Mouse (Mus musculus): ENCODE results near the gene Etl4. TPM values are rescaled to one million over a fixed set of nuclear protein-coding genes. Genes with fewer than 3 reads are reported as not detected.
"Not testable (repeated sequence)": the region's sequence is repeated elsewhere in the genome, so short reads cannot be mapped to it uniquely, and the experiment has no call there.

The Etl4 gene
- polyA plus RNA-seq, 1 experiment, result 154 TPM

DNA sequence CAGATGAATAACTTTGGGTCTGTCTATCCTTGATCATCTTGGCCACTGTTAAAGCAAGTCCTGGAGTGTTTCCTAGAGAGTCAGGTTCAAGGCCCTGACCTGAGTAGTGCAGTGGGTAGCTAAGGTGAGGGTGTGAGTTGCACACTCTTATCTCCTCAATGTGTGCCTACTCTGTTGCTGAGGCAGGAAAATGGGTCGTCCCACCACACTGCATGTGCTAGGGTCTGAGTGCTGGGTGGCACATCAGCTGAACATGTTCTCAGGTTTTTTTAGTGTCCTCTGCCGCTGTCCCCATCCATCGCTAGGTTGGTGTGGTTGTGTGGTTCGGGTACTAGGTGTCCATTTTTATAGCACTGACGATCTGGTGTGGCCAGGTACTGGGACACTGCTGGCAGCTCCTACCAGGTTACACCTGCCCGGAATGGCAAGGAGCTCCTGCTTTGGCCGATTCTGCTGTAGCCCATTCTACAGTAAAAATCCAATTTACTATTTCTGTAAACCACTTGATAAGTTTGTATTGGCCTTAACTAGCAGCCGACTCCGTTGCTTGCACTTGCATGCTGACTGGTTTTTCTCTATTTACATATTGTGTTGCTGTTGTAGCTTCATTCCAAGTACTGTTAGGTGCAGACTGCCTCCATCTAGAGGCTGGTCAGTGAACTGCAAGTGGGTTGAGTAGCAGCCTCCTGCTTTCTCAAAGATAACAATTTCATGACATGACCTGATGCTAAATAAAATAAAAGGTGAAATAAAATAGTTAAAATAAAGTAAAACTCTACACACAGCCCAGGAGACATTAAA, 763.4 kb downstream of the Etl4 start:
- H3K36me3 ChIP-seq (ENCODE audit: control insufficient read depth, insufficient read depth, low read length, poor library complexity, severe bottlenecking), result peaks cover 8% of the 10 kb centered on the region; the same call in 1 of the 2 replicates
- H3K4me3 ChIP-seq (ENCODE audit: low read depth, low read length), result peak overlapping the region; percentile 60
- no peaks in the 10 kb centered on the region for H3K9me3 ChIP-seq (replicated peaks; ENCODE audit: control insufficient read depth, insufficient read depth, low read length, poor library complexity, severe bottlenecking)
- TF ChIP-seq EP300 (IDR thresholded peaks at IDR 0.05; ENCODE audit: insufficient read depth, low read depth, low read length), result no peak
- peak; percentile 37 for TF ChIP-seq CTCF (IDR thresholded peaks at IDR 0.05; ENCODE audit: low read depth, low read length)
- no peak for TF ChIP-seq POLR2A (IDR thresholded peaks at IDR 0.05; ENCODE audit: insufficient read depth, low read length)
- no peaks in the 10 kb centered on the region for H3K4me1 ChIP-seq (ENCODE audit: control insufficient read depth, insufficient read depth, low read length)
- H3K9ac ChIP-seq (ENCODE audit: low read depth, poor library complexity, severe bottlenecking), result peak overlapping the region; percentile 89
- H3K27ac ChIP-seq (ENCODE audit: insufficient read depth, low read length), result peak overlapping the region; percentile 100
- no peaks in the 10 kb centered on the region for H3K27me3 ChIP-seq (ENCODE audit: control insufficient read depth, insufficient read depth, low read length, poor library complexity, severe bottlenecking)

DNA sequence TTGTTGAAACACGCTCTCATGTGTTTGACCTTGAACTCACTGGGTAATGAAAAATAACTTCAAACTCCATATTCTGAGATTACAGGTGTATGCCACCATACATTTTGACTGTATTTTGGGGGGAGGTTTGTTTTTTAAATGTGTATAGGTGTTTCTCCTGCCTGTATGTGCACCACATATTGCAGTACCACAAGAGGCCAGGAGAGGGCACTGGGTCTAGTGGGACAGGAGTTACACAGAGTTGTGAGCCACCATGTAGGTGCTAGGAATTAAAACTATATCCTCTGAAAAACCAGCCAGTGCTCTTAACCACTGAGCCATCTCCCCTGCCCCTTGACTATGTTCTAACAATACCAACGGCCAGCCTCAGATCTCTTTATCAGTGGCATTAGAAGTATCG, 766.8 kb downstream of the Etl4 start:
- no peaks in the 10 kb centered on the region for H3K9me3 ChIP-seq (replicated peaks; ENCODE audit: control insufficient read depth, insufficient read depth, low read length, poor library complexity, severe bottlenecking)
- no peak overlapping the region for H3K4me3 ChIP-seq (ENCODE audit: low read depth, low read length)
- no peak overlapping the region for H3K27ac ChIP-seq (ENCODE audit: insufficient read depth, low read length)
- peaks cover 13% of the 10 kb centered on the region for H3K36me3 ChIP-seq (ENCODE audit: control insufficient read depth, insufficient read depth, low read length, poor library complexity, severe bottlenecking)
- no peaks in the 10 kb centered on the region for H3K27me3 ChIP-seq (ENCODE audit: control insufficient read depth, insufficient read depth, low read length, poor library complexity, severe bottlenecking)
- no peaks in the 10 kb centered on the region for H3K4me1 ChIP-seq (ENCODE audit: control insufficient read depth, insufficient read depth, low read length)
- H3K9ac ChIP-seq (ENCODE audit: low read depth, poor library complexity, severe bottlenecking), result no peak overlapping the region
- TF ChIP-seq EP300 (IDR thresholded peaks at IDR 0.05; ENCODE audit: insufficient read depth, low read depth, low read length) (no peak), POLR2A (IDR thresholded peaks at IDR 0.05; ENCODE audit: insufficient read depth, low read length) (no peak), CTCF (IDR thresholded peaks at IDR 0.05; ENCODE audit: low read depth, low read length) (peak; percentile 45)

DNA sequence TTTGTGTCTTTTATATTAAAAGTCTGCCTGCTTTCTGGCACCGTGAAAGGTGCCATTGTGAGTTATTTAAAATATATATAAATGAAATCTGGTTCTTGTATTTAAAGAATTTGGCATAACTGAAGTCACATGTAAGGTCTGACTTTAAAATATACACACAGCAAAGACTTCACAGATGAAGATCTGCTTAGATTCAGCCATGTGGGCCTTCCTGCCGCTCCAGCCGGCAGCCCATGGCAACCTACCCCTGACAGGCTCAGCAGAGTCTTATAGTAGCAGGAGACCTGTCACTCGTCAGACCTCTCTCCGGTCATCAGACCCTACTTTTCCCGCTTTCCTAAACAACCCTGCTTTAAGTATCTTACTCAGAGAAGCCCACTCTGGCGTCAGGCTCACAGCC, 769.2 kb downstream of the Etl4 start:
- H3K27ac ChIP-seq (ENCODE audit: insufficient read depth, low read length), result no peak overlapping the region
- no peaks in the 10 kb centered on the region for H3K4me1 ChIP-seq (ENCODE audit: control insufficient read depth, insufficient read depth, low read length)
- peaks cover 13% of the 10 kb centered on the region for H3K36me3 ChIP-seq (ENCODE audit: control insufficient read depth, insufficient read depth, low read length, poor library complexity, severe bottlenecking)
- TF ChIP-seq POLR2A (IDR thresholded peaks at IDR 0.05; ENCODE audit: insufficient read depth, low read length) (no peak), EP300 (IDR thresholded peaks at IDR 0.05; ENCODE audit: insufficient read depth, low read depth, low read length) (no peak), CTCF (IDR thresholded peaks at IDR 0.05; ENCODE audit: low read depth, low read length) (no peak)
- no peaks in the 10 kb centered on the region for H3K27me3 ChIP-seq (ENCODE audit: control insufficient read depth, insufficient read depth, low read length, poor library complexity, severe bottlenecking)
- H3K4me3 ChIP-seq (ENCODE audit: low read depth, low read length), result no peak overlapping the region
- no peaks in the 10 kb centered on the region for H3K9me3 ChIP-seq (replicated peaks; ENCODE audit: control insufficient read depth, insufficient read depth, low read length, poor library complexity, severe bottlenecking)
- H3K9ac ChIP-seq (ENCODE audit: low read depth, poor library complexity, severe bottlenecking), result no peak overlapping the region

DNA sequence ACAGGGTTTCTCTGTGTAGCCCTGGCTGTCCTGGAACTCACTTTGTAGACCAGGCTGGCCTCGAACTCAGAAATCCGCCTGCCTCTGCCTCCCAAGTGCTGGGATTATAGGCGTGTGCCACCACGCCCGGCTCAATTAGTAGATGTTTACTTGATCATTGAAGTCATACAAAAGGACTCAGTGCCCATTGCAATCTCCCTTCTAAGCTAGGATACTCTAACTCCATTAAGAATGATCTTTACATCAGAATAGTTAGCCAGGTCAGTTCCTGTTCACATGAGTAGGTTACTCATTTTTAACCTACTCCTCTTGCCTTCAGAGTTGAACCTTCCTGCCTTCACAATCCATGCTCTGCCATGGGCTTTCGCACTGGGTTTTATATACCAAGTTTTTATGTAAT, 772.6 kb downstream of the Etl4 start:
- H3K4me3 ChIP-seq (ENCODE audit: low read depth, low read length); H3K9ac ChIP-seq (ENCODE audit: low read depth, poor library complexity, severe bottlenecking); H3K9me3 ChIP-seq (replicated peaks; ENCODE audit: control insufficient read depth, insufficient read depth, low read length, poor library complexity, severe bottlenecking); H3K27ac ChIP-seq (ENCODE audit: insufficient read depth, low read length); H3K36me3 ChIP-seq (ENCODE audit: control insufficient read depth, insufficient read depth, low read length, poor library complexity, severe bottlenecking); H3K4me1 ChIP-seq (ENCODE audit: control insufficient read depth, insufficient read depth, low read length); H3K27me3 ChIP-seq (ENCODE audit: control insufficient read depth, insufficient read depth, low read length, poor library complexity, severe bottlenecking): not testable (repeated sequence)

DNA sequence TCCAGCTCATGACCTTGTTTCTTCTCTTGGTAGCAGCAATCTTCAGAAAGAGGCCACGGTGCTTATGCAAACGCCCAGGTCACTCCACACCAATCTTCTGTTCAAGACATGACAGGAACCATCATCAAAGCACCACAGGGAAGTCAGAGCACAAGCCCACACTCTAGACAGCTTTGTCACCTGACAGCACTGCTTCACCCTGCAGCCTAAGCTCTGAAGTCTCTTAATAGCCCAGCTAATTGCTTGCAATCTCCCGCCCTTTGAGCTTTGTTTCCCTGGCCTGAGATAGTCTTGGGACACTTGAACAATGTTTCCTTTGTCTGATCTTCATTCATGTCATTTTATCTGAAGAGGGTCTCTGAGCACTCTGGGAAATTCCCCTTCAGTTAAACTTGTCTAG, 779.8 kb downstream of the Etl4 start:
- H3K4me3 ChIP-seq (ENCODE audit: low read depth, low read length), result no peak overlapping the region
- H3K36me3 ChIP-seq (ENCODE audit: control insufficient read depth, insufficient read depth, low read length, poor library complexity, severe bottlenecking), result peaks cover 6% of the 10 kb centered on the region
- no peaks in the 10 kb centered on the region for H3K9me3 ChIP-seq (replicated peaks; ENCODE audit: control insufficient read depth, insufficient read depth, low read length, poor library complexity, severe bottlenecking)
- TF ChIP-seq CTCF (IDR thresholded peaks at IDR 0.05; ENCODE audit: low read depth, low read length), result no peak
- no peak for TF ChIP-seq EP300 (IDR thresholded peaks at IDR 0.05; ENCODE audit: insufficient read depth, low read depth, low read length)
- no peak for TF ChIP-seq POLR2A (IDR thresholded peaks at IDR 0.05; ENCODE audit: insufficient read depth, low read length)
- H3K27me3 ChIP-seq (ENCODE audit: control insufficient read depth, insufficient read depth, low read length, poor library complexity, severe bottlenecking), result no peaks in the 10 kb centered on the region
- peak overlapping the region; percentile 53; the same call in 1 of the 2 replicates for H3K27ac ChIP-seq (ENCODE audit: insufficient read depth, low read length)
- H3K4me1 ChIP-seq (ENCODE audit: control insufficient read depth, insufficient read depth, low read length), result peaks cover 11% of the 10 kb centered on the region
- H3K9ac ChIP-seq (ENCODE audit: low read depth, poor library complexity, severe bottlenecking), result no peak overlapping the region

DNA sequence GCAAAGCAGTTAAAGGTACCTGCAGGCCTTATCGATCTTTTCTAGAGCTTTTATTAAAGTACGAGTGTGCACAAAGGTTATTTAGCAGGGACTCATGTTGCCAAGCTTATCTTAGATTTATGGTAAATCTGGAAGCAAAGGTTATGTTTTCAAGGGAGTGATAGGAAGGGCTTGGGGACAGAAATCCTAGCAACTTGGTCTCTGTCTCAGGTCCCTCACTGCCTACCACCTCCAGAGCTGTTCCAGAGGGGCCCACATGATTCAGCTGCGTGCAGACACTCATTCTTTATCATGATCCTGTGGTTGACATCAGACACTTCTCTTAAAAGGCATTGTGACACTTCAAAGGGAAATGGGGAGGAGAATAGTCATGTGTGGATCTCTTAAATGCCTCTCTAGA, 783.3 kb downstream of the Etl4 start:
- H3K9me3 ChIP-seq (replicated peaks; ENCODE audit: control insufficient read depth, insufficient read depth, low read length, poor library complexity, severe bottlenecking), result no peaks in the 10 kb centered on the region
- no peak overlapping the region for H3K4me3 ChIP-seq (ENCODE audit: low read depth, low read length)
- TF ChIP-seq EP300 (IDR thresholded peaks at IDR 0.05; ENCODE audit: insufficient read depth, low read depth, low read length) (no peak), CTCF (IDR thresholded peaks at IDR 0.05; ENCODE audit: low read depth, low read length) (no peak), POLR2A (IDR thresholded peaks at IDR 0.05; ENCODE audit: insufficient read depth, low read length) (no peak)
- no peaks in the 10 kb centered on the region for H3K27me3 ChIP-seq (ENCODE audit: control insufficient read depth, insufficient read depth, low read length, poor library complexity, severe bottlenecking)
- peaks cover 9% of the 10 kb centered on the region for H3K36me3 ChIP-seq (ENCODE audit: control insufficient read depth, insufficient read depth, low read length, poor library complexity, severe bottlenecking)
- H3K4me1 ChIP-seq (ENCODE audit: control insufficient read depth, insufficient read depth, low read length), result peaks cover 11% of the 10 kb centered on the region
- no peak overlapping the region for H3K9ac ChIP-seq (ENCODE audit: low read depth, poor library complexity, severe bottlenecking)
- peak overlapping the region; percentile 53 for H3K27ac ChIP-seq (ENCODE audit: insufficient read depth, low read length)
